Mouse (Mus musculus): Measurements from ENCODE around the gene P4htm.

DNA sequence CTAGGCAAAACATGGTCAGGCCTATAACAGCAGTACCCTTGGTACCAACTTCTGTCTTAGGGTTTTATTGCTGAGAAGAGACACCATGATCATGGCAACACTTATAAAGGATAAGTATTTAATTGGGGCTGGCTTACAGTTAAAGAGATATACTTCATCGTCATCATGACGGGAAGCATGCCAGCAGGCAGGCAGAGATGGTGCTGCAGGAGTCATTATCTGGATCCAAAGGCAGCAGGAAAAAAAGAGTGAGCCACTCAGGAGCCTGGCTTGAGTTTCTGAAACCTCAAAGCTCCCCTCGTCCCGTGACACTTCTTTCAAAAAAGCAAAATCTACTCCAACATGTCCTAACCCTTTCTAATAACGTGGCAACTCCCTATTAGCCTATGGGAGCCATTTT lies 34.9 kb upstream of the P4htm start:
- TF ChIP-seq CTCF (IDR thresholded peaks at IDR 0.05; ENCODE audit: low read depth, low read length) (no peak), TAL1 (conservative IDR thresholded peaks at IDR 0.05; ENCODE audit: low read depth, low read length) (no peak), GATA1 (IDR thresholded peaks at IDR 0.05; ENCODE audit: borderline replicate concordance, low read length) (no peak)
